Mouse (Mus musculus) limb, embryonic 14.5 days (tissue): ENCODE measurements around the gene Neu1. TPM values are rescaled to one million over a fixed set of nuclear protein-coding genes. Genes with fewer than 3 reads are reported as not detected.
"Not testable (repeated sequence)": the region's sequence is repeated elsewhere in the genome, so short reads cannot be mapped to it uniquely, and the experiment has no call there.

Experiments used
- ATAC-seq: fragments of 200-750 bp; cut with Nextera tagmentation; 2 replicates; pipeline ENCODE4 v1.8.0; 2017; ENCODE audit warnings: low read depth, moderate number of reproducible peaks, moderate TSS enrichment; ENCODE audit not compliant: low FRiP score
- DNase-seq: peaks from one replicate; pipeline ENCODE4 v3.0.0-alpha.2; 2015; ENCODE audit warnings: low spot score
- H3K27ac ChIP-seq: fragments of 300-500 bp; sonication (generic); replicated peaks from 2 replicates; pipeline ENCODE4 v1.5.1; 2014; ENCODE audit warnings: low read depth, mild to moderate bottlenecking, low read length, moderate library complexity, mixed read lengths
- H3K27me3 ChIP-seq: fragments of 300-500 bp; sonication (generic); 2 replicates; pipeline ENCODE4 v1.6.1; 2014; ENCODE audit warnings: low read length, mixed read lengths; ENCODE audit not compliant: control insufficient read depth, insufficient read depth
- H3K36me3 ChIP-seq: fragments of 300-500 bp; sonication (generic); 2 replicates; pipeline ENCODE4 v1.6.1; 2014; ENCODE audit warnings: mild to moderate bottlenecking, low read length, moderate library complexity, mixed read lengths; ENCODE audit not compliant: control insufficient read depth, insufficient read depth
- H3K4me1 ChIP-seq: fragments of 300-500 bp; sonication (generic); 2 replicates; pipeline ENCODE4 v1.6.1; 2014; ENCODE audit warnings: antibody characterized with exemption, low read length, mixed read lengths; ENCODE audit not compliant: control insufficient read depth, insufficient read depth
- H3K4me2 ChIP-seq: fragments of 300-500 bp; sonication (generic); replicated peaks from 2 replicates; pipeline ENCODE4 v1.6.1; 2014; ENCODE audit warnings: low read depth, mild to moderate bottlenecking, low read length, moderate library complexity; ENCODE audit not compliant: severe bottlenecking
- H3K4me3 ChIP-seq: fragments of 300-500 bp; sonication (generic); replicated peaks from 2 replicates; pipeline ENCODE4 v1.5.1; 2014; ENCODE audit warnings: low read length
- H3K9ac ChIP-seq: fragments of 300-500 bp; sonication (generic); 2 replicates; pipeline ENCODE4 v1.6.1; 2014; ENCODE audit warnings: mild to moderate bottlenecking, low read depth, low read length, moderate library complexity; ENCODE audit not compliant: severe bottlenecking
- H3K9me3 ChIP-seq: fragments of 300-500 bp; sonication (generic); 2 replicates; pipeline ENCODE4 v1.6.1; 2016; ENCODE audit warnings: low read length; ENCODE audit not compliant: control insufficient read depth
- POLR2A ChIP-seq: fragments of 200-500 bp; IDR thresholded peaks from 2 replicates; pipeline ENCODE4 v1.8.0; 2012; ENCODE audit warnings: inconsistent platforms, mild to moderate bottlenecking, moderate library complexity, borderline replicate concordance; ENCODE audit not compliant: insufficient read depth, insufficient read length; ENCODE audit errors: extremely low read depth
- WGBS: fragments of 180-500 bp; shearing (Covaris S2); extraction: QIAGEN DNeasy Blood & Tissue Kit; methylation state at CpG from one replicate; pipeline ENCODE4 v1.1.7; 2014; 5-methylcytosine and 5-hydroxymethylcytosine counted together
- polyA plus RNA-seq, 2 experiments: library from polyadenylated mRNA; depleted of rRNA in 1 of 2; stranded (reverse) in 1 of 2; unstranded in 1 of 2; fragments of >200 nt; fragmentation: Nextera tagmentation in 1 of 2; extraction: Ambion mirVana in 1 of 2; gene quantifications; 2 replicates each; pipeline versions ENCODE4 v1.2.1 to v1.2.3; 2012 to 2014

Neu1 gene
- polyA plus RNA-seq, 2 experiments = 18.2 to 19.3 TPM

GRCm38 (mm10) chr17:34898706-34899052 lies 32.4 kb upstream of the Neu1 start:
- H3K27ac ChIP-seq = peak overlapping the region; percentile 94
- H3K4me2 ChIP-seq = peak overlapping the region; percentile 84
- TF ChIP-seq POLR2A = no peak
- ATAC-seq (peak; percentile 34), DNase-seq (peak; percentile 61)
- H3K36me3 ChIP-seq = peaks cover 30% of the 10 kb centered on the region
- H3K9ac ChIP-seq = peak overlapping the region; percentile 91
- 1% methylated on average over 10 of the region's 47 CpGs for WGBS
- H3K4me3 ChIP-seq = peak overlapping the region; percentile 87
- peaks cover 29% of the 10 kb centered on the region for H3K4me1 ChIP-seq
- no peaks in the 10 kb centered on the region for H3K9me3 ChIP-seq
- no peaks in the 10 kb centered on the region for H3K27me3 ChIP-seq

GRCm38 (mm10) chr17:34899053-34899889 lies 31.8 kb upstream of the Neu1 start:
- no peak for TF ChIP-seq POLR2A
- Histone ChIP-seq H3K4me1 (peaks cover 27% of the 10 kb centered on the region), H3K27ac (peak overlapping the region; percentile 94), H3K27me3 (no peaks in the 10 kb centered on the region), H3K9me3 (no peaks in the 10 kb centered on the region), H3K4me3 (peak overlapping the region; percentile 87), H3K4me2 (peak overlapping the region; percentile 84), H3K9ac (peak overlapping the region; percentile 91), H3K36me3 (peaks cover 34% of the 10 kb centered on the region)
- no peak for DNase-seq
- no peak for ATAC-seq
- 2% methylated on average over 26 of the region's 45 CpGs for WGBS

GRCm38 (mm10) chr17:34899890-34900243 lies 31.2 kb upstream of the Neu1 start:
- WGBS = 3% methylated on average over 5 of the region's 5 CpGs
- ATAC-seq (no peak), DNase-seq (no peak)
- Histone ChIP-seq H3K9me3 (no peaks in the 10 kb centered on the region), H3K9ac (peak overlapping the region; percentile 91), H3K27me3 (no peaks in the 10 kb centered on the region), H3K4me1 (peaks cover 27% of the 10 kb centered on the region), H3K4me2 (peak overlapping the region; percentile 84), H3K27ac (peak overlapping the region; percentile 94; the same call in 1 of the 2 replicates), H3K36me3 (peaks cover 40% of the 10 kb centered on the region), H3K4me3 (peak overlapping the region; percentile 87)
- TF ChIP-seq POLR2A = no peak

GRCm38 (mm10) chr17:34900826-34901225 lies 30.2 kb upstream of the Neu1 start:
- H3K9ac ChIP-seq, H3K4me3 ChIP-seq, ATAC-seq, H3K27ac ChIP-seq, H3K4me2 ChIP-seq, DNase-seq, H3K9me3 ChIP-seq, H3K27me3 ChIP-seq: not testable (repeated sequence)
- Histone ChIP-seq H3K4me1 (peaks cover 18% of the 10 kb centered on the region), H3K36me3 (peaks cover 50% of the 10 kb centered on the region)

- H3K4me1 ChIP-seq, ATAC-seq, H3K9ac ChIP-seq, H3K9me3 ChIP-seq, H3K27me3 ChIP-seq, DNase-seq, H3K27ac ChIP-seq, H3K4me3 ChIP-seq, H3K4me2 ChIP-seq: not testable (repeated sequence)
- H3K36me3 ChIP-seq = peaks cover 54% of the 10 kb centered on the region
- 88% methylated on average over 9 of the region's 10 CpGs for WGBS
Measured at GRCm38 (mm10) chr17:34901948-34902347, 29.1 kb upstream of the Neu1 start.
